Mouse (Mus musculus): ENCODE results near the gene Eps8. TPM values are rescaled to one million over a fixed set of nuclear protein-coding genes. Genes with fewer than 3 reads are reported as not detected.
"Not testable (repeated sequence)": the region's sequence is repeated elsewhere in the genome, so short reads cannot be mapped to it uniquely, and the experiment has no call there.

The Eps8 gene
- total RNA-seq, 1 experiment from 2014 or later = 23.4 TPM

DNA sequence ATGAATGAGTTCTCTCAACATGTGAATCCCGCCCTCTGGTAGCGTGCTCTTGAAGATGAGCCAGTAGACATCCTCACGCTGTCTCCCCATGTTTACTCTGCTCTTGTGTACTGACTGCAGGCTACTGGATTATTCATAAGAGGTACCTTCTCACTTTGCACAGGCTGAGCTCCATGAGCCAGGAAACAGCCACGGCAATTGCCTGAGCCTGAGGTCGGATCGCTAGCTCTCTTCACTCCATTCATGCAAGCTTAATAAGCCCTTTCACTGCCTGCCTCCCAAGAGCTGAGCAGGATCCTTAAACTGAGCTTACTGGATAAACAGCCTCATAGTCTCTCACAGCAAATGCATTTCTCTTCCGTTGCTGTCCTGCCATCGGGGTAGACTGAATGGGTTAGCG lies 182.5 kb downstream of the Eps8 start:
- no peak for DNase-seq

DNA sequence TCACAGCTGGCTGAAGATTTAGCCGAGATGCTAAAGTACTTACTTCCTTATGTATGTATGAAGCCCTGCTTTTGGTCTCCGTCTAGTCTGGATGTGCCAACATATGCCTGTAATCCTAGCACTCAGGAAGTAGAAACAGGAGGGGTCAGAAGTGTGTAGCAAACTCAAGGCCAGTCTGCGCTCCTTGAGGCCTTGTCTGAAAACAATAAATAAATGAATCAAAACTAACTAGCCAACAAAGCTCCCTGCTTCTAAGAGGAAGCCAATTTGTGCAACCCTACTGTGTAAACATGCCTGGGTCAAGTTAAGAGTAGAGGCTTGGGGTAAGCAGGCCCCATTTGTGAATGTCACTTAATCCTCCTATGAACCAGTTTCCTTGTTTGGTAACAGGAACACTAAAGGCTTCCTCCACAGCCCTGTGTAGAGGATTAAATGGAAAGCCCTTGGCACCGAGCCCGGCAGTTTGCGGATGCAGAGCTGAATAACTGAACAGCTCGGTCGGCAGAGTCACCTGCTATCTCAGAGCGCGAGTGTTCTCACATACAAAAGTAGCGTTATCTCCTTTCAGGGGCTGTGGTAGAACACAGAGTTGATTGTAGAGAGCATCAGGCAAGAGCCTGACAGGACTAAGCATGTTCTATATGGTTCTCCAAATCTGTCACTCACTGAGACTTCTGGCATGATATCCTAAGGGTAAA lies 183.6 kb downstream of the Eps8 start:
- DNase-seq = peak; percentile 89

DNA sequence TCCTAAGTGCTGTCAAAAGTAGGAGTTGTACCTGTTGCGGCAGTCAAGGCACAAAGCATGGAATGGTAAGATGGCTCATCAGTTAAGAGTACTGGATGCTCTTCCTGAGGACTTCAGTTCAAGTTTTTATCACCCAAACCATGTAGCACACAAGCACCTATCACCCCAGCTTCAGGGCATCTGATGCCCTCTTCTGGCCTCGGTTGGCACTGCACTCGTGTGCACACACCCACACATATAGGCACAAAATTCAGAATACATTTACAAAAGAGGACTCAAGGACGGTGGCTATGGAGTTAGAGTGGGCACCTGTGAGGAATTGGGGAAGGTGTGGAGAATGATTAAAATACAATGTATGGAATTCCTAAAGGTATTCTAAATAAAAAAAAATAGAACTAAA lies 185.1 kb downstream of the Eps8 start:
- no peak for DNase-seq

DNA sequence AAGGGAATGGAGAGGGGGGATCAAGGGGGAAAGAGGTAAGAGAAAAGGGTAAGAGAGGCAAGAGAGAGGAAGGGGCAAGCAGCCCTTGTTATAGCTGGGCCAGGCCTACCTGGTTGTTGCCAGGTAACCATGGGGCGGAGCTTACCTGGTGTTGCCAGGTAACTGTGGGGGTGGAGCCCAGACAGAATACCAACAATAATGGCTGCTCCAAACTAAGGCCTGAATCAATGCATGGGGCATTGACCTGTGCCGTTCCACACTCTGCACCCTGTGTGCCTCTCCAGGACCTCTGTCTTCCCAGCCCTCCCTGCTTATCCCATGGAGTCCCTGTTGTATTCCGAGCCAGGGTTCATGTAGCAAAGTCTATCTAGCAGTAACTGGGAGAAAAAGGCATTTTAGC lies 187.0 kb downstream of the Eps8 start:
- no peak for DNase-seq

DNA sequence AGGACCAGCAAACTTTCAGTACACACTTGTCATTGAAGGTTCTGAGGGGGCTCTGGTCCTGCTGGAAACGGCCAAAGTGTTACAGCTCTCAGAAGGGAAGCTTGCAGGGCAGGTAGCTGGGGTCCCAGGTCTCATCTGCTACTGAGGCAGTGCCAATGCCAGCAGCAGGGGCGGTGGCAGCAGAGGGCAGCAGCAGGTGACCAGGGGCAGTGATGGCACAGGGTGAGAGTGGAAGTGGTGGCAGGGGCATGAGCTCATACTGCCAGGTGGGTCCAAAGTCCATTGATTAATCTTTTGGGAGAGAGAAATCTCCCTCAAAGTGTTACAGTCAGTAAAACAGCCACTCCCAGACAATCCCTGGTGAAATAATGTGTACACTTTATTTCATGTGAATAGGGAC lies 188.4 kb downstream of the Eps8 start:
- no peak for DNase-seq

DNA sequence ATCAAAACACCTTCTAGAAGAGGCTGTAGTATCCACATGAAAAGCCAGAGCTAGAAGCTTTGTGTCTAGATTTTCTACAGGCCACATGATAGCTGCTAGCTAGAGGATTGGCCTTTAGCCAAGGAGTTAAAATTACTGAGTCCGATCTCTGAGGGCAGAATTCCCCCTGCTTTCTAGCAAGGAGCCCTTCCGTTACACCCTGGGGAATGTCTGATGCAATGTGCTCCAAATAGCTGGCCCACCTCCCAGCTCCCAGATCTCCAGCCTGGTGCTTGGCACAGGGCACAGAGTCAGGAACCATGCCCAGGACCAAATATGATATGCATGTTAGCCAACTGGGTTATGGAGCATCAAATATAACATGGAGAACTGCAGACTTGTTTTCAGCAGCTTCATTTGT lies 189.4 kb downstream of the Eps8 start:
- peak; percentile 79 for DNase-seq

DNA sequence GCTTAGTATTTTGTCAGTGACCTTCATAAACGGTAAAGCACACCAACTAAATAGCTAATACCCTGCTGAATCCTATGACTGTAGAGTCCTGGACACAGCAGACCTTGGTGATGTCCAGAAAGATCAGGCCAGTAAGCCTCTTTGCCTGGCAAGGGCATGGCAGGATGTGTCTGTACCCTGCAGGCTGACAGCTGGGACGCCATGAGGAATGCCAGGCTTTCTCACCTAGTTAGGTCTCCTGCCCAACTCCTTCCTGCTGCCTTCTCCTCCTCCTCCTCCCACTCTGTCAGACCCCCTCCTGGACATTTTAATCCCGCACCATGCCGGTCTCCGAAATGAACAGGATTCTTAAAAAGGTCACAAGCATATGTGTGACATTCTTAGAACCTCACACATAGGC lies 190.9 kb downstream of the Eps8 start:
- no peak for DNase-seq

DNA sequence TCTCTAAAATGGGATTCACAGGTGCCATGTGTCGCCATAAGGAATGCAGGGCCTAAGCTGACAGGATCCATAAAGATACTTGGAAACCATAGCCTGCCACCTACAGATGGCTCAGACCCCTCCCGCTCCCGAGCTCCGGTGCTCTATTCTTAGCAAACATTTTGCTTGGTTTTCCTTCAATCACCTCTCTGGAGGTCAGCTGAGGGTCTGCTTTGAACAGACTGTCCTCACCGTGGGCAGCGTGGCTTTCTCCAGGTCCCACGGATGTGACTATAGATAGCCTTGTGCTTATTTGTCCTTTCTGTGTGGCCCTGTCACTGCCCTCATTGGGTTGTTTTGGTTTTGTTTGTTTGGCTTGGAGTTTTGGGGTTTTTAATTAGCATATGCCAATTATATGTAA lies 196.5 kb downstream of the Eps8 start:
- no peak for DNase-seq

DNA sequence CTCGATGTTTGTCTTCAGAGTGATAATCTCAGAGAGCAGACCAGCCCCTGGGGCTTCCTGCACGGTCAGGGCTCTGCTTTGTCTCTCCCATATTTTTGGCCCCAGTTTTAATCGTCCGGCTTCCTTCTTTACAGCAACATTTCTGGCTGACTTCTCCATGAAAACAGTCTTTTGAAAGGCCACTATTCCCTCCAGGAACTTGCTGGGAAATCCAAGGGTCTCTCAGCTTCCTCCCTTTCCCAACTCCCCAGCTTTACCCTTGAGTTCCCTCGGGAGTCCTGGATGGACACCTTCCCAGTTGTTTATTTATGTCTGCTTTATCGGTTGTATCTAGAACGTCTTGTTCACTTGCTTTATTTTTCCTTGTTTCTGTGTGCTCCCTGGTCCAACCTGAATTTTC lies 197.5 kb downstream of the Eps8 start:
- DNase-seq = no peak

DNA sequence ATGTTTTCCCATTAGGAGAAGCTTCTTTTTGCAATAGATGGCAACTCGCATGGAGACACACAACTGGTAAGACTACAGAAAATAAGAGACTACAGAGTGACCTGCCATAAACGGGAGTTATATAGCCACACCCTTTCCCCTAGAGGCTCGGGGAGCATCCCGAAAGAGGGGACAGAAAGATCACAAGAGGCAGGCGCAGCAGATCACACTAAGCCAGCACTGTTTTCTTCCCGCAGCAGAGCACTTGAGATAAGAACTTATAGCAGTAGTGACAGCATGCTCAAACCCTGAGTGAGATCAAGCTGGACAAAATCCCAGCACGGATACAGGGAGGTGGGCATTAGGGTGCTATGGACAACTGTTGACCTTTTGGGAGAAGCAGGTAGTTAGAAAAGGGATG lies 198.6 kb downstream of the Eps8 start:
- no peak for DNase-seq

DNA sequence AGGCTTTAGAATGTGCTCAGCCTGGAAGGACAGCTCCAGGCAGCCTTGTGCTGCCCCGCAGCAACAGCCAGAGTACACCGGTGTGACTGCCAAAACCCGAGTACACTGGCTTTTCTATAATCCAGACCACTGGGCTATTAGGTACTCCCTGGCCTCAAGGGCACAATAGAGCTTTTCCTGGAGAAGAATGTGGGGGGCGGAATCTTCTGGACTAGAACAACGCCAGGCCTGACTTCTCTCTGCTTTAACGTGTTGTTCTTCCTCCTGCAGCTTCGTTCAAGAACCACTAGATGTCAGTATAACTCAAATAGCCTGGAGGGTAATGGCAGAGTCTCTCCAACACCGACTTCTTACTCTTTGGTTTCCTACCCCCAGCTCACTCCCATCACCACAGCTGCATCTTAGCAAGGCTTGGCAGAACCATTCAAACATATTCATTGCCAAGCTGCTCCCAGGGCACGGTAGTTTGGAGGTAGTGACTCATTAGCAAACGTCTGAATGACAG lies 199.1 kb downstream of the Eps8 start:
- DNase-seq = peak; percentile 44

DNA sequence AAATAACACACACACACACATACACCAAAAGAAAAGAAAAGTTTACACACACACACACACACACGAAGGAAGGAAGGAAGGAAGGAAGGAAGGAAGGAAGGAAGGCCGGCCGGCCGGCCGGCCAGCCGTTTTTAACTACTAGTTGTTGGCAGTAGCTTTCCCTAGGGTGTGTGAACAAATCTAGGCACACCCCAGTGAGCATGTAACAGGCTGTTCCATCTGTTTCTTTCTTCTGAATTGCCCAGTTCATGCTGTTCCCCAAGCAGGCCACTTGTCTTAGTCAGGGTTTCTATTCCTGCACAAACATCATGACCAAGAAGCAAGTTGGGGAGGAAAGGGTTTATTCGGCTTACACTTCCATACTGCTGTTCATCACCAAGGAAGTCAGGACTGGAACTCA lies 208.6 kb downstream of the Eps8 start:
- DNase-seq = not testable (repeated sequence)

DNA sequence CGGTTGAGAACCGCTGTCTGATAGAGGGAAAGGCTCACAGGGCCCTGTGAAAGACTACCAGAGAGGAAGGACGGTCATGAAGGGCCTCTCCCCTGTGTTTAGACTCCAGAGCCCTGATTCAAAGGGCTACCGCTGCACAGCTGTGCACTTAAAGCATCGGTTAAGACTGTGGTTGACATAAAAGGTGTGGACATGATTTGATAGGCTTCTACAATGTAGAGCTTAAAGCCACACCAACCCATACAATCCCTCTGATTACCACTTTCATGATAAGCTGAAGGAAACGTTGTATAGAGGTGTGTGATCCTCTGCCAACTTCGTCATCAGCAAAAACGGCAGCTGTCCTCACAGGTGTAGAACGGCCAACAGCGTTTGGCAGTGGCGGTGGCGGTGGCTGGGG lies 211.6 kb downstream of the Eps8 start:
- no peak for DNase-seq

DNA sequence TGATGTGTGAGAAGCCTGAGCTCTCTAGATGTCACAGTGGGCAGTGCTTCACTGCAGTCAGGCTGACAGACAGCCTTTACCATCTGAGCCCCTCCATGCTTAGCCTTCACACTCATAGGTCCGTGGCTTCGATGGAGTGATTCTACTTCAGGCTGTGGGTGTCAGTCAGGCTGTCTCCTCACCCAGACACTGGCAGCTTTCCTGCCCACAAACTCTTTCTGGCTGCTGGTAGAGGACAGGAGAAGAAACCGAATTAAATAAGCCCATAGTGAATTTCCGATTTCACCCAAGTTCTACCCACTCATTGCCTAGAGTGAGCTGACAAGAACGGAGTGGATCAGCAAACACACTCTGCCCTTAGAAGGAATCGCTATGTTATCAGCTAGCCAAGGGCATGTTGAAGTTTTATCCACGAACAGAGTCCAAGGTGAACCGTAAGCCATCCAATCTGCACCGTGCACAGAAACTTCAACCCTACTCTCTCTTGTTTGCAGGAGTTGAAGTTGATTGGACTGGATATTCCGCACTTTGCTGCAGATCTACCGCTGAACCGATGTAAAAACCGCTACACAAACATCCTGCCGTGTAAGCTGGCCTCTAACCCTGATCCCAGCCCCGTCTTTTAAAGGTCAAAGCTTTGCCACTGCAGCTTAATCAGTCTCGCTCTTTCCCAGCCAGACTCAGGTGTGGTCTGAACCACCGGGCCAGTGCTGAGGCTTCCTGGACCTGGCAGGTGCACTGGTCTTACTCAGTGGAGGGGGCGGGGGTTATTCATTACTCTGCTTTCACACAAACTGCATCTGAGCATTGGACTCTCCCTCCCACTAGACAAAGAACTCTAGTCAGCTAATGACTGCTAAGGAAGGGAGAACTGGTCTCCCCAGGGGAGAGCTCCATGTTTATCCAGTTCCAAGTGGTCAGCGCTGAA lies 213.9 kb downstream of the Eps8 start:
- DNase-seq = no peak

DNA sequence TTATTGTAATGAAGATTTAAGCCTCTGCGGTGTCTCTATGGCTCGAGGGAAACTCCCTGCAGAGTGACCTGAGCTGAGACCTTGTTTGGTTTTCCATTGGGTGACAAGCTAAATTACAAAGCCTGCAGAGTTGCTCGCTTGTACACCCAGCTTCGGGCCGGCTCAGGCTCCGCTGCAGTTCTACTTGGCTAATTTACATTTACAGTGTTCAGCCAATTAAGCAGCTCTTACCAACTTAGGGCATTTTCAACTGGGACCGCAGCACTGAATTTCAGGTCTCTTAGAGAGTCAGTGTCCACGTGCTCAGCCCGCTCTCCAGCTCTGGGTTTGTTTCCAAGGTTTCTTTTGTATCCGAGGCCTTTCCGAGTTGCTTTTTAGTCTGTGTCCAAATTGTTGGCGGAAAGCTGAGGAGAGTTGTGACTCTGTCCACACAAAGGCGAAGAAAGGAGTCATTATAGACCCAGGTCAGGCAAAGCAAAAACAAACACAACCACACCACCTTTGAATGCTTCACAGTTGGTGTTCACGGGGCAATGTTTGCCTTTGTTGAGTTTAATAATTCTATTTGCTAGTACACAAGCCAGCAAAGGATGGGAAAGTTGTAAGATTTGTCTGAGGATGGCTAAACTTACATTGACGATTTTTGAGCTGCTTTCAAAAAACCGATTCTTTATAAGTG lies 216.6 kb downstream of the Eps8 start:
- no peak for DNase-seq

DNA sequence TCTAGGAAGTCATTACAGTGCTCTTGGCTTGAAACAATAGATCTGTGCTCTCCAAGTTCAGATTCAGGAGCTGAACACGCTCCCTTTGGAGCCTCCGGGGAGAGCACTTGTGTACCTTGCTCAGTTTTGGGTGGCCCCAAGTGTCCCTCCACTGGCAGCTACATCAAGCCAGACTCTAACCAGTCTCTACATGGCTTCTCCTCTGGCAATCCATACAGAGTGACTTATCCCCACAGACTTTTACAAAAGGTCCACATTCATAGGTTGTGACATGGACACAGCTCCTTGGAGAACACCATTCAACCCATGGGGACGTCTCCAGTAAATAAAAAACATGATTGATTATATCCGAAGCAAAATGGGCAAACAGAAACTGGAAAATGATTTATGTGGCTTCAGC lies 217.2 kb downstream of the Eps8 start:
- DNase-seq = no peak

DNA sequence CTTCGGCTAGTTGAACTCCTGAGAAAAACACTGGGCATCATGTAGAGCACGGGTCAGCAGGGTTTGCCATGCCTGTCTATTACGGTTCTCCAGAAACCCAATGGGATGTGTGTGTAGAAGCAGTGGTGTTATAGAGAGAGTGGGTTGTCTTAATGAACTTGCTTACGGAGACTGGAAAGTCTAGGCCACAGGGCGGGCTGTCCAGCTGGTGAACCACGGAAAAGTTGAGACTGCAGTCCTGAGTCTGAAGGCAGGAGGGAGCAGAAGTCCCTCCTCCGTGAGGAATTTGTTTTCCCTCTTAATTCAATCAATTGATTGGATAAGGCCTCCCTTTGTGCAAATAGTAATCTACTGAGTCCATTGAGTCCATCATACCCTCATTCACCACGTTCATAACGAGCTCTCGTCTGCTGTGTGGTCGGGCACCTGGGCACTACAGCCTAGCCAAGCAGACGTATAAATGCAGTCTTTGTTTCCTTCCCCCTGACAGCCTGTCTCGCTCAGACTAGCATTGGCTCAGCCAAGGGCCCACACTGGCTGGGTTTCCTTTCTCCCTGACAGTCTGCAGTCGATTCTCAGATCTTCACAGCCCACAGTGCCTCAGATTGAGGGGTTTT lies 221.0 kb downstream of the Eps8 start:
- DNase-seq = no peak

Other genes starting within 250 kb of the Eps8 start
- 111 and 113 TPM in 2 replicates for gene Strap, start 80.2 kb upstream of the Eps8 start, total RNA-seq (2021)
- 26.4 and 28.9 TPM in 2 replicates for gene Dera, start 99.7 kb upstream of the Eps8 start, total RNA-seq (2021)